In genomic region chr14:78653333-78653732, GRCm38 (mm10) we compare ENCODE assay signal across 14 mouse cellular contexts.
DNase-seq lines count a peak whose midpoint lies in the region; ATAC-seq and TF ChIP-seq lines count a peak whose summit lies in the region.
"Had no signal": no experiment of that assay in that cellular context is flagged by ENCODE, and none has a peak within 500 bp of the region (broad histone marks: within the 10 kb centered on the region; RNA-seq: fewer than 3 reads in every experiment).

No protein-coding gene starts in this region.

- peak; percentile 29 for DNase-seq in lung, postnatal 36 days
- no peak for DNase-seq in lung, postnatal 4 days
- peak; percentile 23 for DNase-seq in NIH3T3 (ENCODE audit: low read depth)
- peak; percentile 28 for DNase-seq in thymus, postnatal 25 days
- DNase-seq: adrenal gland, postnatal 10 days; cerebellum, adult 18-20 months; right cerebral cortex, postnatal 14 days had no signal

- H3K4me2 ChIP-seq in intestine, postnatal 0 days (replicated peaks; ENCODE audit: low read depth): no peak overlapping the region
- no peak overlapping the region for H3K4me2 ChIP-seq in intestine, embryonic 16.5 days (ENCODE audit: low read depth, low read length)
- H3K4me2 ChIP-seq: forebrain, embryonic 12.5 days; limb, embryonic 15.5 days; midbrain, embryonic 15.5 days had no signal

- H3K9ac ChIP-seq in intestine, postnatal 0 days (ENCODE audit: low read depth, low read length): no peak overlapping the region
- H3K9ac ChIP-seq in intestine, embryonic 16.5 days (ENCODE audit: low read depth, low read length): no peak overlapping the region
- H3K9ac ChIP-seq: forebrain, embryonic 12.5 days; limb, embryonic 15.5 days; midbrain, embryonic 15.5 days had no signal

- H3K4me3 ChIP-seq in intestine, postnatal 0 days (ENCODE audit: low read depth, low read length): no peak overlapping the region
- no peak overlapping the region for H3K4me3 ChIP-seq in intestine, embryonic 16.5 days (ENCODE audit: low read length)
- H3K4me3 ChIP-seq: forebrain, embryonic 12.5 days; limb, embryonic 15.5 days; midbrain, embryonic 15.5 days had no signal

- H3K27ac ChIP-seq in intestine, postnatal 0 days (ENCODE audit: low read depth, low read length): no peak overlapping the region
- H3K27ac ChIP-seq in intestine, embryonic 16.5 days (ENCODE audit: low read length): no peak overlapping the region
- H3K27ac ChIP-seq: forebrain, embryonic 12.5 days; limb, embryonic 15.5 days; macrophage; midbrain, embryonic 15.5 days had no signal

- no peaks in the 10 kb centered on the region for H3K9me3 ChIP-seq in intestine, postnatal 0 days (ENCODE audit: control insufficient read depth)
- no peaks in the 10 kb centered on the region for H3K9me3 ChIP-seq in intestine, embryonic 16.5 days (ENCODE audit: control insufficient read depth, low read length)
- H3K9me3 ChIP-seq: limb, embryonic 15.5 days; midbrain, embryonic 15.5 days had no signal

- no peaks in the 10 kb centered on the region for H3K36me3 ChIP-seq in intestine, postnatal 0 days (ENCODE audit: control insufficient read depth, insufficient read depth)
- no peaks in the 10 kb centered on the region for H3K36me3 ChIP-seq in intestine, embryonic 16.5 days (ENCODE audit: control insufficient read depth, insufficient read depth, low read length)
- H3K36me3 ChIP-seq: forebrain, embryonic 12.5 days; limb, embryonic 15.5 days; midbrain, embryonic 15.5 days had no signal

- H3K4me1 ChIP-seq in intestine, postnatal 0 days (replicated peaks; ENCODE audit: control insufficient read depth, insufficient read depth, low read length): no peaks in the 10 kb centered on the region
- peaks cover 5% of the 10 kb centered on the region; the same call in 1 of the 2 replicates for H3K4me1 ChIP-seq in intestine, embryonic 16.5 days (ENCODE audit: control insufficient read depth, insufficient read depth, low read length)
- H3K4me1 ChIP-seq: forebrain, embryonic 12.5 days; midbrain, embryonic 15.5 days had no signal

- TF ChIP-seq CTCF in intestine, postnatal 0 days (IDR thresholded peaks at IDR 0.05; ENCODE audit: low read depth): peak; percentile 52

- no peak for ATAC-seq in intestine, postnatal 0 days
- no peak for ATAC-seq in intestine, embryonic 16.5 days
- no peak for ATAC-seq in erythroblast, adult 5-6 weeks (replicated peaks; ENCODE audit: low FRiP score, poor library complexity, severe bottlenecking)
- ATAC-seq: midbrain, embryonic 15.5 days had no signal

- WGBS in intestine, postnatal 0 days: 94% methylated on average over 5 of the region's 5 CpGs
- WGBS in intestine, embryonic 16.5 days: 93% methylated on average over 5 of the region's 5 CpGs

- H3K27me3 ChIP-seq in intestine, postnatal 0 days (replicated peaks; ENCODE audit: control insufficient read depth, insufficient read depth, low read length): no peaks in the 10 kb centered on the region
- H3K27me3 ChIP-seq in intestine, embryonic 16.5 days (replicated peaks; ENCODE audit: control insufficient read depth, insufficient read depth, low read length): no peaks in the 10 kb centered on the region
- H3K27me3 ChIP-seq: forebrain, embryonic 12.5 days; midbrain, embryonic 15.5 days had no signal

Comparison
In these comparisons a context has a peak if more than half of its experiments do, and no peak if none do; other contexts are left out.
1. DNase-seq: peak in lung, postnatal 36 days (single experiment), NIH3T3 (single experiment) and thymus, postnatal 25 days (single experiment); none in lung, postnatal 4 days (0 of 2).